Mouse (Mus musculus) hindbrain, embryonic 14.5 days (tissue): Measurements from ENCODE around the gene Eif2s2. TPM values are rescaled to one million over a fixed set of nuclear protein-coding genes. Genes with fewer than 3 reads are reported as not detected.

Experiments
- ATAC-seq: fragments of 200-750 bp; cut with Nextera tagmentation; 2 replicates; pipeline ENCODE4 v1.8.0; 2017; ENCODE audit warnings: moderate number of reproducible peaks, mild to moderate bottlenecking, moderate TSS enrichment, moderate library complexity; ENCODE audit not compliant: low FRiP score
- DNase-seq: peaks from one replicate; pipeline ENCODE4 v3.0.0-alpha.2; 2015; ENCODE audit warnings: low spot score
- H3K27ac ChIP-seq: fragments of 300-500 bp; sonication (generic); 2 replicates; pipeline ENCODE4 v1.5.1; 2014; ENCODE audit warnings: mild to moderate bottlenecking, moderate library complexity
- H3K27me3 ChIP-seq: fragments of 300-500 bp; sonication (generic); 2 replicates; pipeline ENCODE4 v1.6.1; 2014; ENCODE audit warnings: mild to moderate bottlenecking, low read length, mixed read lengths; ENCODE audit not compliant: control insufficient read depth, insufficient read depth
- H3K36me3 ChIP-seq: fragments of 300-500 bp; sonication (generic); replicated peaks from 2 replicates; pipeline ENCODE4 v1.6.1; 2014; ENCODE audit not compliant: control insufficient read depth, insufficient read depth
- H3K4me1 ChIP-seq: fragments of 300-500 bp; sonication (generic); replicated peaks from 2 replicates; pipeline ENCODE4 v1.6.1; 2014; ENCODE audit warnings: antibody characterized with exemption, low read length, mixed read lengths; ENCODE audit not compliant: control insufficient read depth, insufficient read depth
- H3K4me2 ChIP-seq: fragments of 300-500 bp; sonication (generic); replicated peaks from 2 replicates; pipeline ENCODE4 v1.6.1; 2014; ENCODE audit warnings: mild to moderate bottlenecking, moderate library complexity
- H3K4me3 ChIP-seq: fragments of 300-500 bp; sonication (generic); replicated peaks from 2 replicates; pipeline ENCODE4 v1.5.1; 2014; ENCODE audit warnings: mild to moderate bottlenecking, low read length
- H3K9ac ChIP-seq: fragments of 300-500 bp; sonication (generic); 2 replicates; pipeline ENCODE4 v1.6.1; 2014
- H3K9me3 ChIP-seq: fragments of 300-500 bp; sonication (generic); 2 replicates; pipeline ENCODE4 v1.6.1; 2016; ENCODE audit warnings: low read length; ENCODE audit not compliant: control insufficient read depth
- WGBS: fragments of 180-500 bp; shearing (Covaris S2); extraction: QIAGEN DNeasy Blood & Tissue Kit; methylation state at CpG from one replicate; pipeline ENCODE4 v1.1.7; 2014; 5-methylcytosine and 5-hydroxymethylcytosine counted together
- polyA plus RNA-seq: library from polyadenylated mRNA; unstranded; fragments of >200 nt; fragmentation: Nextera tagmentation; extraction: Ambion mirVana; gene quantifications from 2 replicates; pipeline ENCODE4 v1.2.1, GENCODE M21; 2014

Gene Eif2s2
- polyA plus RNA-seq, 1 experiment from 2014 or later = 74.2 TPM

DNA sequence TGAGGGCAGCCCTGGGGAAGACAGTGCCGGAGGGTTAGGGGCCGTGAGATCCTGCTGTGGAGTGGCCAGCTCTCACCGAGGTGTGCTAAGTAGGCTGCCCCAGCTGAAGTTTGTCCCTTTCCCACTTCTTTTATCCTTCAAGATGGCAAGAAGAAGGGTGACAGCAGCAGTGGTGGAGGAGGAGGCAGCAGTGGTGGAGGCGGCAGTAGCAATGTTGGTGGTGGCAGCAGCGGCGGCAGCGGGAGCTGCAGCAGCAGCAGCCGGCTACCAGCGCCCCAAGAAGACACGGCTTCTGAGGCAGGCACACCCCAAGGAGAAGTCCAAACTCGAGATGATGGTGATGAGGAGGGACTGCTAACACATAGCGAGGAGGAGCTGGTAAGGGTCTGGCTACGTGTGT is 29.1 kb downstream of the Eif2s2 start:
- no peak overlapping the region for H3K4me2 ChIP-seq
- no peak for ATAC-seq
- no peaks in the 10 kb centered on the region for H3K4me1 ChIP-seq
- H3K27me3 ChIP-seq = no peaks in the 10 kb centered on the region
- H3K27ac ChIP-seq = no peak overlapping the region
- no peak for DNase-seq
- H3K9ac ChIP-seq = no peak overlapping the region
- H3K9me3 ChIP-seq = no peaks in the 10 kb centered on the region
- WGBS = 91% methylated on average over 13 of the region's 13 CpGs
- peaks cover 68% of the 10 kb centered on the region for H3K36me3 ChIP-seq
- no peak overlapping the region for H3K4me3 ChIP-seq

DNA sequence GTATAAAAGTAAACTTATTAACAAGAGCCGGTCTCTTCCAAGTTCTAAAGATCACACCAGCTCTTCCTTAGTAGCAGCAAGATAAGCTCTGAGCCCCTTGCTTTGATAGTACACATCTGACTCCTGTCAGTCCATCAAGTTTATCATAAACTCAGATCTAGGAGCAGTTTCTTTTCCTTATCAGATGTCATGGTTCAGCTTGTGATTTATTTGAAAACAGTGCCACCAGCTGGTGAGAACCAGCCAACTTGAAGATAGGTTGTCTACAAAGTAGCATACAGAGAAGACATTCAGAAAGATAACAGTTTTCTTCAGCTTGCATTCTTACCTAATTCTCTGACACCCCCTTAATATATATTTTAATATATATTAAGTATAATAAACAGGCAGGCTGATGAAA is 37.4 kb downstream of the Eif2s2 start:
- H3K27ac ChIP-seq = no peak overlapping the region
- no peak overlapping the region for H3K4me3 ChIP-seq
- no peaks in the 10 kb centered on the region for H3K9me3 ChIP-seq
- H3K27me3 ChIP-seq = no peaks in the 10 kb centered on the region
- H3K4me2 ChIP-seq = no peak overlapping the region
- peaks cover 19% of the 10 kb centered on the region for H3K36me3 ChIP-seq
- DNase-seq (peak; percentile 82), ATAC-seq (no peak)
- H3K9ac ChIP-seq = no peak overlapping the region
- WGBS = 86% methylated on average over 1 of the region's 1 CpGs
- H3K4me1 ChIP-seq = 0 out of 2 replicates have a peak, but pooled peaks cover 5% of the 10 kb centered on the region

DNA sequence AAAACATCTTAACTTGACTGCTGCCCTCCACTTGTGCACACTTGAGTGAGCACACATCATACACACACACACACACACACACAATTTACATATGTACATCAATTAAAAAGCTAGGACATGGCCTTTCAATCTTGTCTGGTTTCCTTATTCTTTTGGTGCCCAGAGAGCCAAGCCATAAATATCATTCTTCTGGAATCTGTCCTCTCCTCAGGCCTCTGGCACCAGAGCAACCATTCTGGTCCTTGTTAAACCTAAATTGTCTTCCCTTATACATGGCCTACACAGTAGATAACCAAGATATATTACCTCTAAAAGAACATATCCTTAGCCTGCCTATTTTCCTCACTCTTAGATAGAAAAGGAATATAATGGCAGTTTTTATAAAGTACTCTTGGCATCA is 44.6 kb downstream of the Eif2s2 start:
- DNase-seq (no peak), ATAC-seq (no peak)
- H3K9me3 ChIP-seq = no peaks in the 10 kb centered on the region
- no peak overlapping the region for H3K4me2 ChIP-seq
- H3K4me3 ChIP-seq = no peak overlapping the region
- no peaks in the 10 kb centered on the region for H3K4me1 ChIP-seq
- H3K36me3 ChIP-seq = no peaks in the 10 kb centered on the region
- no peak overlapping the region for H3K27ac ChIP-seq
- no peak overlapping the region for H3K9ac ChIP-seq
- H3K27me3 ChIP-seq = no peaks in the 10 kb centered on the region

DNA sequence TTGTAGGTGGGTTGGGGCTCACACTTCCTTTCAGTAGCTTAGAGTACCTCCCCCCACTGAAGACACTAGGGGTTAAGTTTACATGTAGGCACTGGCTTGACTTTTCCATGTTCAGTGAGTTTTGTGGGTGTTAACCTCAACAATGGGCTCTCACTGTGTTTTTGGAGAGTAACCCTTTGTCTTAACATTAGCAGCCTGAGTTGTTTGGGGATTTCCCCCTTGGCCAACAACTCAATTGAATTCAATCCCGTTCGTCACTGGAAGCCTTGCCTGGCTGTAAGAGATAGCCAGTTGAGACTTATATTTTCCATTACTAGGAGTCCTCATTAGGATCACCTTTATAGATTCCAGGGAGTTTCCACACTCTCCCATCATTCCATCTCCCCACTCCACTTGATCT is 56.2 kb downstream of the Eif2s2 start:
- Histone ChIP-seq H3K27ac (no peak overlapping the region), H3K9ac (no peak overlapping the region), H3K27me3 (no peaks in the 10 kb centered on the region), H3K4me1 (peaks cover 10% of the 10 kb centered on the region), H3K9me3 (peaks cover 19% of the 10 kb centered on the region; the same call in 1 of the 2 replicates), H3K4me3 (no peak overlapping the region), H3K36me3 (no peaks in the 10 kb centered on the region), H3K4me2 (no peak overlapping the region)
- WGBS = 88% methylated on average over 2 of the region's 2 CpGs
- DNase-seq (no peak), ATAC-seq (no peak)

DNA sequence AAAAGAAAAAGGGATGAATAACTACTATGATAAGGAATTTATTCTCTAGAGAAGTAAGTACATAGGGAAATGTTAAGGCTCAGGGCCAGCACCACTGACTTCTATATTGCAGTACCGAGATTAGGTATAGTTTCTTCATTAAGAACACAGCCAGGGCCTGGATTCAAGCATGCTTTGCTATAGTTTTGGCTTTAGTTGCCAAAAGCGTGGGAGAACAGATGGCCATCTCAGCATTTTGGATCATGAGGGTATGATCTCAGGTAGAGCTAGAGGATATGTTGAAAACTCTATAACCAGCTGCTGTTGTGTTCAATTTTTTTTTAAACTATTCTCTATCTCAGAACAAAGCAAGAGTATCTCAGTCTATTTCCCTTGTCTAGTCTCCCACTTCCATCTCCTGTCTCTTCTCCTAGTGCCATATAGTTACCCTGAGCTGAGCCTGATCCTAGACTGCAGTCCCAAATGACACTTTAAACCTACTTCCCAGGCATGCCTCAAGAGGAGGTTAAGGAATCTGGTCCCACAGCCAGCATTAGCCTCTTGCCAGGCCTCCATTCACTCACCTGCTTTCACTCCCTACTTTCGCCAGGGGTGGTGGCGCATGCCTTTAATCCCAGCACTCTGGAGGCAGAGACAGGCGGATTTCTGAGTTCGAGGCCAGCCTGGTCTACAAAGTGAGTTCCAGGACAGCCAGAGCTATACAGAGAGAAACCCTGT is 58.4 kb downstream of the Eif2s2 start:
- peaks cover 10% of the 10 kb centered on the region for H3K4me1 ChIP-seq

DNA sequence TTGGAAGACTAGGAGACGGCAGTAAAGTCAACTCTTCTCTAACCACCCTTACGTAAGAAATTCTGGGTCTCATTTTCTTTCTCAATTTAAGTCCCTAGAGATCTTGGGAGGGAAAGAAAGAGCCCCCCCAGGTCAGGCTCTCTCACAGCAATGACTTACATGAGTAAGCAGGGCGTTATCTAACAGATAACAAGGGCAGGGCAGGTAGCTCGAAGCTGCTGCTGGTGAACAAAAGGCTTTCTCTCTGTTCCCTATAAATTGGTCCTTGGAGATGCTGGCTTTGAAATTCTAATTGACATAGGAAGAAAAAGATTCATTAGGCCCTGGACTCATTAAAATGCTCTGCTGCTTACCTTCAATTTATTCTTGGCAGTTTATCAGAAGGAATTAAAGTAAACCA is 60.3 kb downstream of the Eif2s2 start:
- Histone ChIP-seq H3K4me3 (no peak overlapping the region), H3K9ac (no peak overlapping the region), H3K27me3 (no peaks in the 10 kb centered on the region), H3K4me1 (peaks cover 10% of the 10 kb centered on the region), H3K4me2 (no peak overlapping the region), H3K9me3 (peaks cover 4% of the 10 kb centered on the region; the same call in 1 of the 2 replicates), H3K27ac (0 out of 2 replicates have a peak overlapping the region, but pooled peaks have one; percentile 26), H3K36me3 (no peaks in the 10 kb centered on the region)
- WGBS = 49% methylated on average over 4 of the region's 4 CpGs
- ATAC-seq = no peak
- DNase-seq = no peak

More for the DNA sequence above, 58.4 kb downstream of the Eif2s2 start:
- no peaks in the 10 kb centered on the region for H3K27me3 ChIP-seq
- H3K4me3 ChIP-seq = no peak overlapping the region
- peaks cover 9% of the 10 kb centered on the region; the same call in 1 of the 2 replicates for H3K9me3 ChIP-seq
- DNase-seq = no peak
- H3K9ac ChIP-seq = no peak overlapping the region
- WGBS = 92% methylated on average over 6 of the region's 6 CpGs
- H3K27ac ChIP-seq = no peak overlapping the region
- no peak for ATAC-seq
- no peak overlapping the region for H3K4me2 ChIP-seq
- no peaks in the 10 kb centered on the region for H3K36me3 ChIP-seq

DNA sequence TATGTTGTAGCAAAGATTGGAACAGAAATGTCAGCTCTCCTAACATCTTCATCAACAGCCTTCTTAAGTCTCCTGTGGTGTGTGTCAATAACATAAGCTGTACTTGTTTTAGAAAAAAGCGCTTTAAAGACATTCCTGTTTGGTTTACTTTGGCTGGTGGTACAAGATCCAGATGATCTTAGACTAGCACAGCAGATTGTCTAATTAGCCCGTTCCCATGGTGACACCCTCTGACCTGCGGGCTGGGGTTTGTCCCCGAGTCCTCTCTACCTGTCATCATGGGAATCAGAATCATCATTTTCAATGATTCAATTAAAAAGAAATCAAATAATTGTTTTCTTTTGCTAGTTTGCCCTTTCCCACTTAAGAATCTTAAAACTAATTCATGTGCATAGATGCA is 65.2 kb downstream of the Eif2s2 start:
- H3K9me3 ChIP-seq = no peaks in the 10 kb centered on the region

DNA sequence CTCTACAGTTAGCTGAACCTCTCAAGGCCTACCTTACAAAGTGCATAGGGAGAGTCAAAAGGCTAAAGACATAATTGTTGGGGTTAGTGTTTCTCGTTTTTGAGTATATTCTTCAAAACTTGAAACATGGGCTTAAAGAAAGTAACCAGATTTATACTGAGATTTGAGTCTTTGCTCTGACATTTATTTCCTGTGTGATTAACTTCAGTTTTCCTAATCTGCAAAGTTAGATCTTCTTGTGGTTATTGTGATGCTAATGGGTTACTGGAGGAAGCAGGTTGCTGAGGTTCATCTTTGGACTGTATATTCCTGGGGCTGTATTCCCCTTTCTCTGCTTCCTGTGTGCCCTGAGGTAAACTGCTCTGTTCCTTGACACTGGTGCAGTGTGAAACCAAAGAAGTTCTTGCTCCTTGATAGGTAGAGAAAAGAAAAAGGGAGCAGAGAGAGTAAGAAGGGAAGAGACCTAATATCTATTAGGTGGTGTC is 66.6 kb downstream of the Eif2s2 start:
- Histone ChIP-seq H3K36me3 (no peaks in the 10 kb centered on the region), H3K9me3 (no peaks in the 10 kb centered on the region), H3K4me1 (0 out of 2 replicates have a peak, but pooled peaks cover 4% of the 10 kb centered on the region), H3K4me2 (no peak overlapping the region), H3K27ac (no peak overlapping the region), H3K27me3 (no peaks in the 10 kb centered on the region), H3K9ac (no peak overlapping the region), H3K4me3 (no peak overlapping the region)
- ATAC-seq (no peak), DNase-seq (no peak)
- WGBS = 94% methylated on average over 1 of the region's 1 CpGs

More for the DNA sequence above, 65.2 kb downstream of the Eif2s2 start:
- Histone ChIP-seq H3K36me3 (no peaks in the 10 kb centered on the region), H3K27ac (no peak overlapping the region), H3K9ac (no peak overlapping the region), H3K4me1 (peaks cover 10% of the 10 kb centered on the region), H3K27me3 (no peaks in the 10 kb centered on the region), H3K4me2 (no peak overlapping the region), H3K4me3 (no peak overlapping the region)
- ATAC-seq (no peak), DNase-seq (no peak)
- WGBS = 70% methylated on average over 4 of the region's 4 CpGs
